27 mouse cellular contexts compared by ENCODE assay signal in the genomic region with DNA sequence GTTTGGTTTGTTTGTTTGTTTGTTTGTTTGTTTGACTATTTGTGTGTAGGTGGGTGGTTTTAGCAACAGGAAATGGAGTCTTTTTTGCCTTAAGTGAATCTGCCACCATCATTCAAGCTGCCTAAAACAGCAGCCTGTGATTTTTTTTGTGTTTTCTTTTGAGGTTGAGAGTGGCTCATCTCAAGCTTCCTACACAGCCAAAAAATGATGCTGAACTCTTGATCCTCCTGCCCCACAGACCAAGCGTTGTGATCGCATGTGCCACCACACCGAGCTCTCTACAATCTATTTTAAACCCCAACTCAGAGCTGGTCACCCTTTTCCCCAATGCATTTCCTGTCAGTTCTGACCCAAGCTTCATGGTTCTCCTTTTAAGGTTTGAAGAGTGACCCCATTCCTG. TPM values are rescaled to one million over a fixed set of nuclear protein-coding genes. Genes with fewer than 3 reads are reported as not detected.
A peak's percentile ranks its signal among the peaks of the same experiment; 100 is the strongest.
DNase-seq lines count a peak whose midpoint lies in the region; ATAC-seq and TF ChIP-seq lines count a peak whose summit lies in the region.
"Had no signal": no experiment of that assay in that cellular context is flagged by ENCODE, and none has a peak within 500 bp of the region (broad histone marks: within the 10 kb centered on the region; RNA-seq: fewer than 3 reads in every experiment).

No protein-coding gene starts in this region.

- peak overlapping the region; percentile 92 for H3K27ac ChIP-seq in gastrocnemius, adult 2 months
- H3K27ac ChIP-seq: embryonic facial prominence, embryonic 13.5 days; embryonic facial prominence, embryonic 15.5 days; forebrain, embryonic 10.5 days; forebrain, embryonic 12.5 days had no signal

- DNase-seq in gastrocnemius, adult 2 months = no peak
- DNase-seq in gastrocnemius, postnatal 14 days = no peak
- peak; percentile 22 for DNase-seq in layer of hippocampus, adult 9-11 months
- no peak for DNase-seq in layer of hippocampus, adult 18-20 months (ENCODE audit: low spot score in 2 of 2)
- peak; percentile 17 for DNase-seq in 416B (ENCODE audit: low read depth)
- no peak for DNase-seq in left cerebral cortex, postnatal 36 days (ENCODE audit: low spot score in 2 of 2)
- no peak for DNase-seq in B cell, adult 2 months
- DNase-seq: adrenal gland, adult 8-10 months; cerebellum, adult 11 months; cerebellum, adult 18-20 months; cerebellum, adult 8-10 months; cerebellum, adult 9-11 months; cerebellum, postnatal 14 days; cerebellum, postnatal 36 days; embryo, embryonic 11 days had no signal

- ATAC-seq in granulocyte monocyte progenitor cell, adult 5-6 weeks (replicated peaks; ENCODE audit: poor library complexity, severe bottlenecking) = peak; percentile 28
- ATAC-seq: activated CD4-positive, CD25-positive, alpha-beta regulatory T cell, adult 4 months; CD4-positive, CD25-positive, alpha-beta regulatory T cell, adult 4 months; forebrain, embryonic 14.5 days; forebrain, embryonic 16.5 days; Patski had no signal

- H3K4me3 ChIP-seq in gastrocnemius, adult 2 months = no peak overlapping the region
- H3K4me3 ChIP-seq: embryonic facial prominence, embryonic 13.5 days; embryonic facial prominence, embryonic 15.5 days; erythroblast, embryonic 14.5 days; forebrain, embryonic 10.5 days; forebrain, embryonic 12.5 days had no signal

- TF ChIP-seq CTCF in gastrocnemius, adult 2 months (IDR thresholded peaks at IDR 0.05) = no peak

- intact Hi-C loops in gastrocnemius, adult 2 months (cut with DNase I) = no loop called here
- intact Hi-C loops in gastrocnemius, postnatal 14 days (cut with DNase I; ENCODE audit: low total_unique reads) = no loop called here
- intact Hi-C loops in left cerebral cortex, postnatal 36 days (cut with DNase I) = no loop called here

RNA-seq across cellular contexts. Expression of gene 3425401B19Rik, which starts 13.5 kb away (rescaled TPM):
- total RNA-seq in gastrocnemius, adult 2 months (2021) = 100 to 1,000 TPM; 264 to 326 TPM
- total RNA-seq in gastrocnemius, postnatal 14 days (2021) = 100 to 1,000 TPM; 214 to 233 TPM
- under 1 TPM in 1 of 2 experiments, not detected in 1; 0.08 TPM for total RNA-seq in layer of hippocampus, adult 18-20 months (2021)
- total RNA-seq in granulocyte monocyte progenitor cell, adult 5-6 weeks (2014; fragmentation: Nextera tagmentation) = not detected in 2 replicates
- not detected in 2 replicates for total RNA-seq in granulocyte monocyte progenitor cell, adult 5-6 weeks (2017)
- under 1 TPM; 0.11 to 0.35 TPM for total RNA-seq in left cerebral cortex, postnatal 36 days (2021)
- total RNA-seq: common myeloid progenitor, adult 5-6 weeks had no signal

Comparison
In these comparisons a context has a peak if more than half of its experiments do, and no peak if none do; other contexts are left out.
1. DNase-seq: peak in layer of hippocampus, adult 9-11 months (single experiment) and 416B (single experiment); none in gastrocnemius, adult 2 months (single experiment), gastrocnemius, postnatal 14 days (single experiment), layer of hippocampus, adult 18-20 months (0 of 2), left cerebral cortex, postnatal 36 days (0 of 2) and B cell, adult 2 months (0 of 2).
2. RNA of gene 3425401B19Rik, which starts 13.5 kb away (total RNA-seq): 264 to 326 TPM in gastrocnemius, adult 2 months and 214 to 233 TPM in gastrocnemius, postnatal 14 days; 0.11 to 0.35 TPM in left cerebral cortex, postnatal 36 days, 0.08 TPM in layer of hippocampus, adult 18-20 months and not detected in granulocyte monocyte progenitor cell, adult 5-6 weeks; every median in the first group is over 100 times any median in the second.